ENCODE assay signal across 17 mouse cellular contexts in genomic region chr11:11954115-11954438, GRCm38 (mm10). TPM values are rescaled to one million over a fixed set of nuclear protein-coding genes. Genes with fewer than 3 reads are reported as not detected.
A peak's percentile ranks its signal among the peaks of the same experiment; 100 is the strongest.
DNase-seq lines count a peak whose midpoint lies in the region; ATAC-seq and TF ChIP-seq lines count a peak whose summit lies in the region.
"Had no signal": no experiment of that assay in that cellular context is flagged by ENCODE, and none has a peak within 500 bp of the region (broad histone marks: within the 10 kb centered on the region; RNA-seq: fewer than 3 reads in every experiment).

No protein-coding gene starts in this region.

- 78% methylated on average over 4 of the region's 4 CpGs for WGBS in heart, embryonic 14.5 days
- 50% methylated on average over 4 of the region's 4 CpGs for WGBS in embryonic facial prominence, embryonic 13.5 days
- 82% methylated on average over 4 of the region's 4 CpGs for WGBS in limb, embryonic 10.5 days

- H3K27me3 ChIP-seq in heart, embryonic 14.5 days (ENCODE audit: control insufficient read depth, insufficient read depth, low read length), result no peaks in the 10 kb centered on the region
- H3K27me3 ChIP-seq in CH12.LX (replicated peaks), result no peaks in the 10 kb centered on the region
- H3K27me3 ChIP-seq in embryonic facial prominence, embryonic 13.5 days, result no peaks in the 10 kb centered on the region
- H3K27me3 ChIP-seq in limb, embryonic 10.5 days (ENCODE audit: low read depth, poor library complexity, severe bottlenecking), result no peaks in the 10 kb centered on the region
- H3K27me3 ChIP-seq: hindbrain, embryonic 13.5 days had no signal

- H3K27ac ChIP-seq in heart, embryonic 14.5 days (replicated peaks in 1 of 2; ENCODE audit: control insufficient read depth in 1 of 2, insufficient read depth in 1 of 2, low read depth in 2 of 2, low read length in 2 of 2), result peak overlapping the region; percentile 76 to 97
- peak overlapping the region; percentile 61 for H3K27ac ChIP-seq in CH12.LX (ENCODE audit: insufficient read depth, low read depth)
- peak overlapping the region; percentile 95 for H3K27ac ChIP-seq in embryonic facial prominence, embryonic 13.5 days
- peak overlapping the region; percentile 62 for H3K27ac ChIP-seq in limb, embryonic 10.5 days
- H3K27ac ChIP-seq: forebrain, embryonic 12.5 days; hindbrain, embryonic 13.5 days had no signal

- no peak for DNase-seq in heart, postnatal 36 days
- DNase-seq in CH12.LX (ENCODE audit: extremely low read depth), result no peak
- DNase-seq in limb, embryonic 10.5 days (ENCODE audit: low spot score), result peak; percentile 25
- DNase-seq in frontal cortex, postnatal 10 days (ENCODE audit: low spot score in 2 of 2), result no peak
- no peak for DNase-seq in frontal cortex, postnatal 36 days (ENCODE audit: low spot score in 2 of 2)
- DNase-seq: cerebellum, postnatal 14 days; kidney, postnatal 10 days; liver; lung, postnatal 36 days; midbrain, embryonic 14.5 days; right cerebral cortex, postnatal 25 days; thymus, postnatal 25 days had no signal

- H3K9me3 ChIP-seq in heart, embryonic 14.5 days (ENCODE audit: control insufficient read depth, low read length), result no peaks in the 10 kb centered on the region
- no peaks in the 10 kb centered on the region for H3K9me3 ChIP-seq in CH12.LX (replicated peaks; ENCODE audit: low read length)
- no peaks in the 10 kb centered on the region for H3K9me3 ChIP-seq in embryonic facial prominence, embryonic 13.5 days
- H3K9me3 ChIP-seq in limb, embryonic 10.5 days (replicated peaks), result no peaks in the 10 kb centered on the region
- H3K9me3 ChIP-seq: forebrain, embryonic 12.5 days; hindbrain, embryonic 13.5 days had no signal

- no peak for TF ChIP-seq CTCF in CH12.LX (conservative IDR thresholded peaks at IDR 0.05 in 1 of 2, IDR thresholded peaks at IDR 0.05 in 1 of 2; ENCODE audit: low read depth in 2 of 2, low read length in 2 of 2)

- H3K4me2 ChIP-seq in heart, embryonic 14.5 days (ENCODE audit: low read length), result no peak overlapping the region
- no peak overlapping the region for H3K4me2 ChIP-seq in CH12.LX (ENCODE audit: insufficient read depth, low read depth, poor library complexity, severe bottlenecking)
- H3K4me2 ChIP-seq in embryonic facial prominence, embryonic 13.5 days, result no peak overlapping the region
- H3K4me2 ChIP-seq: forebrain, embryonic 12.5 days; hindbrain, embryonic 13.5 days had no signal

- in situ Hi-C loops in CH12.LX (cut with MboI; ENCODE audit: low pct_ligation_motif_present, low pct_unique_long_range_greater_than_20kb, low sequenced_read_pairs), result loop anchor here (25.0 kb wide), 1 partner anchor 267 kb away; the partner anchor contains the start of gene Ikzf1

- no peaks in the 10 kb centered on the region for H3K79me2 ChIP-seq in CH12.LX (replicated peaks; ENCODE audit: control insufficient read depth, extremely low read depth, insufficient read depth, poor library complexity, severe bottlenecking)

- H3K9ac ChIP-seq in heart, embryonic 14.5 days (ENCODE audit: low read length), result peak overlapping the region; percentile 55
- H3K9ac ChIP-seq in CH12.LX (ENCODE audit: insufficient read depth, low read depth), result no peak overlapping the region
- H3K9ac ChIP-seq in embryonic facial prominence, embryonic 13.5 days, result peak overlapping the region; percentile 51
- H3K9ac ChIP-seq: forebrain, embryonic 12.5 days; hindbrain, embryonic 13.5 days had no signal

- no peak for ATAC-seq in heart, embryonic 14.5 days (ENCODE audit: insufficient number of reproducible peaks, insufficient read depth, low FRiP score, low read depth)
- ATAC-seq in embryonic facial prominence, embryonic 13.5 days (ENCODE audit: insufficient number of reproducible peaks, insufficient read depth, low FRiP score, low TSS enrichment, low read depth), result peak; percentile 44; the same call in 1 of the 2 replicates
- ATAC-seq in megakaryocyte-erythroid progenitor cell, adult 5-6 weeks (replicated peaks; ENCODE audit: low FRiP score, low TSS enrichment, poor library complexity, severe bottlenecking), result no peak

- intact Hi-C loops in heart, postnatal 36 days (cut with DNase I), result no loop called here

- H3K4me1 ChIP-seq in heart, embryonic 14.5 days (ENCODE audit: control insufficient read depth in 2 of 2, insufficient read depth in 2 of 2, low read length in 2 of 2), result peaks cover 33 to 69% of the 10 kb centered on the region in 2 experiments
- H3K4me1 ChIP-seq in CH12.LX (ENCODE audit: control insufficient read depth in 1 of 2, insufficient read depth in 2 of 2), result peaks cover 52 to 91% of the 10 kb centered on the region in 2 experiments
- H3K4me1 ChIP-seq in embryonic facial prominence, embryonic 13.5 days, result peaks cover 69% of the 10 kb centered on the region
- peaks cover 28% of the 10 kb centered on the region for H3K4me1 ChIP-seq in limb, embryonic 10.5 days

- TF ChIP-seq EP300 in CH12.LX (IDR thresholded peaks at IDR 0.05; ENCODE audit: low read length), result 0 out of 2 replicates have a peak, but pooled peaks have one; percentile 29

- TF ChIP-seq POLR2A in CH12.LX (IDR thresholded peaks at IDR 0.05; ENCODE audit: low read depth, low read length), result no peak

- dilution Hi-C loops in CH12.LX (cut with MboI; ENCODE audit: extremely low pct_ligation_motif_present, extremely low pct_unique_long_range_greater_than_20kb, low sequenced_read_pairs), result loop anchor here (25.0 kb wide), 1 partner anchor 142 kb away; the partner anchor contains the start of gene Fignl1

- peaks cover 55% of the 10 kb centered on the region for H3K36me3 ChIP-seq in heart, embryonic 14.5 days (ENCODE audit: control insufficient read depth, insufficient read depth, low read length)
- H3K36me3 ChIP-seq in CH12.LX (replicated peaks in 1 of 2; ENCODE audit: control insufficient read depth in 1 of 2, insufficient read depth in 1 of 2, low read length in 1 of 2), result peaks cover 5 to 38% of the 10 kb centered on the region in 2 experiments
- peaks cover 30% of the 10 kb centered on the region for H3K36me3 ChIP-seq in embryonic facial prominence, embryonic 13.5 days
- peaks cover 84% of the 10 kb centered on the region for H3K36me3 ChIP-seq in limb, embryonic 10.5 days

- no peak overlapping the region for H3K4me3 ChIP-seq in heart, embryonic 14.5 days (ENCODE audit: control insufficient read depth in 1 of 2, insufficient read depth in 1 of 2, low read depth in 1 of 2, low read length in 2 of 2)
- no peak overlapping the region for H3K4me3 ChIP-seq in CH12.LX (replicated peaks in 1 of 3; ENCODE audit: low read depth in 2 of 3, low read length in 2 of 3, poor library complexity in 1 of 3)
- H3K4me3 ChIP-seq in embryonic facial prominence, embryonic 13.5 days, result no peak overlapping the region
- no peak overlapping the region for H3K4me3 ChIP-seq in limb, embryonic 10.5 days
- H3K4me3 ChIP-seq: forebrain, embryonic 12.5 days; hindbrain, embryonic 13.5 days had no signal

- TF ChIP-seq RAD21 in CH12.LX (IDR thresholded peaks at IDR 0.05; ENCODE audit: low read depth, low read length), result no peak

TF ChIP-seq in CH12.LX, 34 proteins besides CTCF, POLR2A, EP300 and RAD21:
- TF ChIP-seq ETS1 (conservative IDR thresholded peaks at IDR 0.05; ENCODE audit: low read depth, low read length) (0 out of 2 replicates have a peak, but pooled peaks have one; percentile 11), MAZ (IDR thresholded peaks at IDR 0.05; ENCODE audit: low read depth, low read length) (no peak), POLR2AphosphoS2 (IDR thresholded peaks at IDR 0.05; ENCODE audit: low read depth, low read length) (no peak), SMC3 (IDR thresholded peaks at IDR 0.05; ENCODE audit: low read depth, low read length) (no peak), E2F4 (IDR thresholded peaks at IDR 0.05; ENCODE audit: insufficient replicate concordance, low read depth, low read length) (no peak), JUND (conservative IDR thresholded peaks at IDR 0.05; ENCODE audit: low read depth, low read length) (no peak), MXI1 (IDR thresholded peaks at IDR 0.05; ENCODE audit: low read depth, low read length) (peak; percentile 38; the same call in 1 of the 2 replicates), CHD2 (IDR thresholded peaks at IDR 0.05; ENCODE audit: low read length) (0 out of 2 replicates have a peak, but pooled peaks have one; percentile 46), ZKSCAN1 (IDR thresholded peaks at IDR 0.05; ENCODE audit: borderline replicate concordance, low read depth, low read length) (no peak), MYC (IDR thresholded peaks at IDR 0.05; ENCODE audit: low read depth, low read length) (no peak), PAX5 (IDR thresholded peaks at IDR 0.05; ENCODE audit: low read length) (no peak), HCFC1 (IDR thresholded peaks at IDR 0.05; ENCODE audit: low read depth, low read length) (0 out of 2 replicates have a peak, but pooled peaks have one; percentile 13), RCOR1 (conservative IDR thresholded peaks at IDR 0.05; ENCODE audit: low read depth, low read length) (0 out of 2 replicates have a peak, but pooled peaks have one; percentile 33), NELFE (IDR thresholded peaks at IDR 0.05; ENCODE audit: low read depth, low read length) (0 out of 2 replicates have a peak, but pooled peaks have one; percentile 17), TBP (conservative IDR thresholded peaks at IDR 0.05; ENCODE audit: low read depth, low read length) (no peak), BHLHE40 (IDR thresholded peaks at IDR 0.05; ENCODE audit: low read depth, low read length) (no peak), SIN3A (IDR thresholded peaks at IDR 0.05; ENCODE audit: low read length) (0 out of 2 replicates have a peak, but pooled peaks have one; percentile 25), MEF2A (IDR thresholded peaks at IDR 0.05; ENCODE audit: borderline replicate concordance, low read depth, low read length) (no peak), JUN (IDR thresholded peaks at IDR 0.05; ENCODE audit: insufficient read depth, low read depth, low read length) (no peak)

RNA-seq across cellular contexts. Expression of gene Ddc, which starts 56.1 kb away (rescaled TPM):
- polyA plus RNA-seq in heart, embryonic 14.5 days (2014; fragmentation: Nextera tagmentation; extraction: Ambion mirVana), result 114 and 117 TPM in 2 replicates
- total RNA-seq in heart, postnatal 36 days (2021), result 1 to 10 TPM; 2.1 to 2.4 TPM
- total RNA-seq in CH12.LX (2012; rRNA removed) (not detected in 2 replicates), CH12.LX (2014; rRNA removed) (0.17 and 0.19 TPM in 2 replicates)
- polyA plus RNA-seq in CH12.LX (2012; ENCODE audit: insufficient read length, low read depth), result 0.12 and 0.33 TPM in 2 replicates
- polyA plus RNA-seq in embryonic facial prominence, embryonic 13.5 days (2015; fragmentation: Nextera tagmentation; extraction: Ambion mirVana), result 5.3 and 5.8 TPM in 2 replicates
- 5.5 and 6.2 TPM in 2 replicates for polyA plus RNA-seq in limb, embryonic 10.5 days (2016; fragmentation: Nextera tagmentation; extraction: Ambion mirVana)
- 3.9 TPM in 1 of 2 replicates, not detected in the other for total RNA-seq in megakaryocyte-erythroid progenitor cell, adult 5-6 weeks (2014; fragmentation: Nextera tagmentation)
- not detected in 2 replicates for total RNA-seq in megakaryocyte-erythroid progenitor cell, adult 5-6 weeks (2017)

Comparison
In these comparisons a context has a peak if more than half of its experiments do, and no peak if none do; other contexts are left out.
1. RNA of gene Ddc, which starts 56.1 kb away (polyA plus RNA-seq): 114 to 117 TPM in heart, embryonic 14.5 days; 5.5 to 6.2 TPM in limb, embryonic 10.5 days, 5.3 to 5.8 TPM in embryonic facial prominence, embryonic 13.5 days and 0.12 to 0.33 TPM in CH12.LX; every median in the first group is over 10 times any median in the second.
2. Peak in every context shown above with its lines, with median percentiles within 50 percentile points of each other: H3K27ac ChIP-seq.